Mouse (Mus musculus): ENCODE measurements around the gene Lsm8. TPM values are rescaled to one million over a fixed set of nuclear protein-coding genes. Genes with fewer than 3 reads are reported as not detected.

Gene Lsm8
- polyA plus RNA-seq (2012; rRNA removed; ENCODE audit: low replicate concordance): 7.9 and 11.3 TPM in 2 replicates

GRCm38 (mm10) chr6:18848051-18848701 is at the start of gene Lsm8:
Gene Lsm8, plus strand, starts transcription at chr6:18848579.

GRCm38 (mm10) chr6:18866018-18866417 is 17.6 kb downstream of the Lsm8 start, which contains the start of gene Ankrd7:
Gene Ankrd7, plus strand, starts transcription at chr6:18866318.

Other genes starting within 250 kb of the Lsm8 start
- gene Ankrd7, start 17.7 kb downstream of the Lsm8 start, polyA plus RNA-seq (2012; rRNA removed; ENCODE audit: low replicate concordance): not detected in 2 replicates